Mouse (Mus musculus) heart, embryonic 14.5 days (tissue): ENCODE data around the gene Ccl26. TPM values are rescaled to one million over a fixed set of nuclear protein-coding genes. Genes with fewer than 3 reads are reported as not detected.

Experiments
- polyA plus RNA-seq: library from polyadenylated mRNA; unstranded; fragments of >200 nt; fragmentation: Nextera tagmentation; extraction: Ambion mirVana; gene quantifications from 2 replicates; pipeline ENCODE4 v1.2.1, GENCODE M21; 2014

The Ccl26 gene
- polyA plus RNA-seq, 1 experiment from 2014 or later, result not detected

Other genes with a start within 250 kb of the Ccl26 start
- 0.26 TPM in 1 of 2 replicates, not detected in the other for gene Fkbp6, start 213.5 kb downstream of the Ccl26 start, polyA plus RNA-seq
- not detected in 2 replicates for gene Trim50, start 210.3 kb downstream of the Ccl26 start, polyA plus RNA-seq
- 15.8 and 16.1 TPM in 2 replicates for gene Nsun5, start 193.6 kb downstream of the Ccl26 start, polyA plus RNA-seq
- 8.2 and 10.7 TPM in 2 replicates for gene Pom121, start 169.0 kb downstream of the Ccl26 start, polyA plus RNA-seq
- gene Hip1, start 18.4 kb downstream of the Ccl26 start, polyA plus RNA-seq, result 30.2 and 31.7 TPM in 2 replicates
- gene Ccl24, start 9.5 kb upstream of the Ccl26 start, polyA plus RNA-seq, result 0.51 and 0.66 TPM in 2 replicates
- 34.2 and 36.7 TPM in 2 replicates for gene Rhbdd2, start 69.0 kb upstream of the Ccl26 start, polyA plus RNA-seq
- gene Por, start 106.5 kb upstream of the Ccl26 start, polyA plus RNA-seq, result 33.2 and 34.9 TPM in 2 replicates
- gene Tmem120a, start 180.9 kb upstream of the Ccl26 start, polyA plus RNA-seq, result 34.1 and 34.6 TPM in 2 replicates
- gene Styxl1, start 214.8 kb upstream of the Ccl26 start, polyA plus RNA-seq, result 0.26 and 0.42 TPM in 2 replicates
- 1,172 and 1,176 TPM in 2 replicates for gene Mdh2, start 214.9 kb upstream of the Ccl26 start, polyA plus RNA-seq
- gene Srrm3, start 243.3 kb upstream of the Ccl26 start, polyA plus RNA-seq, result 0.15 TPM in 1 of 2 replicates, not detected in the other